Mouse (Mus musculus) MEL (cell line): ENCODE results near the gene Gja5. TPM values are rescaled to one million over a fixed set of nuclear protein-coding genes. Genes with fewer than 3 reads are reported as not detected.
A peak's percentile ranks its signal among the peaks of the same experiment; 100 is the strongest.
"Not testable (repeated sequence)": the region's sequence is repeated elsewhere in the genome, so short reads cannot be mapped to it uniquely, and the experiment has no call there.

Experiments
- DNase-seq: peaks from one replicate; pipeline ENCODE4 v3.0.0; 2011; ENCODE audit warnings: low read depth, low spot score
- H3K27ac ChIP-seq: 2 replicates; pipeline ENCODE4 v1.5.1; 2012; ENCODE audit warnings: low read depth, mild to moderate bottlenecking, control low read depth, low read length, moderate library complexity; ENCODE audit not compliant: control insufficient read depth
- H3K27me3 ChIP-seq, 2 experiments: fragments of 150-350 bp in 1 of 2; sonication (generic) in 1 of 2; 2 replicates each; pipeline ENCODE4 v1.6.1; 2012; ENCODE audit warnings: low read length in 2 of 2, mild to moderate bottlenecking in 2 of 2, improper control_type of control experiment in 1 of 2, moderate library complexity in 1 of 2; ENCODE audit not compliant: insufficient read depth in 2 of 2, control insufficient read depth in 1 of 2
- H3K36me3 ChIP-seq, 2 experiments: 2 replicates each; pipeline ENCODE4 v1.6.1; 2012 to 2014; ENCODE audit warnings: low read length in 2 of 2, improper control_type of control experiment in 1 of 2, inconsistent platforms in 1 of 2, mild to moderate bottlenecking in 1 of 2; ENCODE audit not compliant: insufficient read depth in 2 of 2, control insufficient read depth in 1 of 2
- H3K4me1 ChIP-seq, 2 experiments: fragments of 150-350 bp in 1 of 2; sonication (generic) in 1 of 2; 2 replicates each; pipeline ENCODE4 v1.6.1; 2012; ENCODE audit warnings: low read length in 2 of 2, improper control_type of control experiment in 1 of 2, mild to moderate bottlenecking in 1 of 2; ENCODE audit not compliant: insufficient read depth in 2 of 2, control insufficient read depth in 1 of 2
- H3K4me3 ChIP-seq, 2 experiments: fragments of 150-350 bp in 1 of 2; sonication (generic) in 1 of 2; 2 replicates each; pipeline ENCODE4 v1.5.1; 2012; ENCODE audit warnings: low read depth in 2 of 2, low read length in 2 of 2, mild to moderate bottlenecking in 2 of 2, moderate library complexity in 2 of 2, control low read depth in 1 of 2, improper control_type of control experiment in 1 of 2; ENCODE audit not compliant: control insufficient read depth in 1 of 2, insufficient read depth in 1 of 2
- H3K79me2 ChIP-seq: 2 replicates; pipeline ENCODE4 v1.6.1; 2012; ENCODE audit warnings: mild to moderate bottlenecking, low read length, moderate library complexity; ENCODE audit not compliant: control insufficient read depth, poor library complexity, insufficient read depth
- H3K9ac ChIP-seq: 2 replicates; pipeline ENCODE4 v1.6.1; 2012; ENCODE audit warnings: low read depth, mild to moderate bottlenecking, control low read depth, low read length, moderate library complexity; ENCODE audit not compliant: control insufficient read depth, poor library complexity, severe bottlenecking
- H3K9me3 ChIP-seq: fragments of 150-350 bp; sonication (generic); replicated peaks from 2 replicates; pipeline ENCODE4 v1.6.1; 2012; ENCODE audit warnings: mild to moderate bottlenecking, low read length, improper control_type of control experiment, moderate library complexity; ENCODE audit not compliant: insufficient read depth
- CHD1 ChIP-seq: IDR thresholded peaks from 2 replicates; pipeline ENCODE4 v1.6.1; 2012; ENCODE audit warnings: low read depth, mild to moderate bottlenecking, inconsistent platforms, low read length, improper control_type of control experiment
- CTCF ChIP-seq, 3 experiments: IDR thresholded peaks in 2 of 3; conservative IDR thresholded peaks in 1 of 3; 2 replicates each; pipeline ENCODE4 v1.5.1; 2011 to 2012; ENCODE audit warnings: low read length in 3 of 3, low read depth in 2 of 3, mild to moderate bottlenecking in 2 of 3, improper control_type of control experiment in 1 of 3, inconsistent platforms in 1 of 3, mixed read lengths in 1 of 3, moderate library complexity in 1 of 3; ENCODE audit not compliant: control insufficient read depth in 1 of 3, insufficient read depth in 1 of 3, poor library complexity in 1 of 3, severe bottlenecking in 1 of 3
- MAFK ChIP-seq: IDR thresholded peaks from 2 replicates; pipeline ENCODE4 v1.6.1; 2011; ENCODE audit warnings: low read depth, mild to moderate bottlenecking, low read length, improper control_type of control experiment, borderline replicate concordance
- MAZ ChIP-seq: IDR thresholded peaks from 2 replicates; pipeline ENCODE4 v1.6.1; 2012; ENCODE audit warnings: low read depth, mild to moderate bottlenecking, inconsistent platforms, low read length, improper control_type of control experiment
- MEF2A ChIP-seq: IDR thresholded peaks from 2 replicates; pipeline ENCODE4 v1.6.1; 2014; ENCODE audit warnings: low read depth, mild to moderate bottlenecking, inconsistent platforms, low read length, improper control_type of control experiment; ENCODE audit not compliant: poor library complexity, insufficient replicate concordance, severe bottlenecking; ENCODE audit errors: extremely low read depth
- MXI1 ChIP-seq: IDR thresholded peaks from 2 replicates; pipeline ENCODE4 v1.6.1; 2011; ENCODE audit warnings: mild to moderate bottlenecking, low read depth, low read length, improper control_type of control experiment
- MYC ChIP-seq: IDR thresholded peaks from 2 replicates; pipeline ENCODE4 v1.6.1; 2011; ENCODE audit warnings: low read depth, mild to moderate bottlenecking, low read length, improper control_type of control experiment, moderate library complexity
- POLR2A ChIP-seq, 2 experiments: IDR thresholded peaks; 2 replicates each; pipeline ENCODE4 v1.6.1; 2011 to 2012; ENCODE audit warnings: low read length in 2 of 2, mild to moderate bottlenecking in 2 of 2, control low read depth in 1 of 2, improper control_type of control experiment in 1 of 2, low read depth in 1 of 2, moderate library complexity in 1 of 2; ENCODE audit not compliant: control insufficient read depth in 1 of 2, insufficient read depth in 1 of 2, poor library complexity in 1 of 2
- POLR2AphosphoS2 ChIP-seq: IDR thresholded peaks from 2 replicates; pipeline ENCODE4 v1.6.1; 2011; ENCODE audit warnings: low read length, improper control_type of control experiment
- POLR2AphosphoS5 ChIP-seq: IDR thresholded peaks from 2 replicates; pipeline ENCODE4 v1.6.1; 2012; ENCODE audit warnings: low read depth, borderline replicate concordance, mild to moderate bottlenecking, inconsistent platforms, low read length, moderate library complexity, mixed read lengths
- RAD21 ChIP-seq: IDR thresholded peaks from 2 replicates; pipeline ENCODE4 v1.6.1; 2011; ENCODE audit warnings: mild to moderate bottlenecking, low read depth, low read length, improper control_type of control experiment
- SIN3A ChIP-seq: IDR thresholded peaks from 2 replicates; pipeline ENCODE4 v1.6.1; 2012; ENCODE audit warnings: low read length, improper control_type of control experiment, inconsistent platforms
- SMC3 ChIP-seq: IDR thresholded peaks from 2 replicates; pipeline ENCODE4 v1.6.1; 2011; ENCODE audit warnings: low read depth, low read length, improper control_type of control experiment
- TCF12 ChIP-seq: IDR thresholded peaks from 2 replicates; pipeline ENCODE4 v1.6.1; 2014; ENCODE audit warnings: low read depth, mild to moderate bottlenecking, inconsistent platforms, low read length, improper control_type of control experiment, moderate library complexity
- USF1 ChIP-seq: IDR thresholded peaks from 2 replicates; pipeline ENCODE4 v1.6.1; 2014; ENCODE audit warnings: low read depth, mild to moderate bottlenecking, inconsistent platforms, low read length, improper control_type of control experiment, moderate library complexity
- ZC3H11A ChIP-seq: IDR thresholded peaks from 2 replicates; pipeline ENCODE4 v1.6.1; 2012; ENCODE audit warnings: low read depth, mild to moderate bottlenecking, inconsistent platforms, low read length, improper control_type of control experiment
- polyA plus RNA-seq, 2 experiments: library from polyadenylated mRNA; stranded (reverse) in 1 of 2; unstranded in 1 of 2; fragments of >175 nt in 1 of 2; fragments of >200 nt in 1 of 2; gene quantifications; 2 replicates each; pipeline versions ENCODE4 v1.2.1 to v1.2.4; 2012; ENCODE audit warnings: low replicate concordance in 2 of 2, low read depth in 1 of 2; ENCODE audit not compliant: insufficient read length in 2 of 2, insufficient read depth in 1 of 2, missing spikeins in 1 of 2
- total RNA-seq: library from RNA; depleted of rRNA; stranded (reverse); fragments of 300-350 nt; gene quantifications from 2 replicates; pipeline ENCODE4 v1.2.3, GENCODE M21; 2012

Gja5 gene
- total and polyA plus RNA-seq, 3 experiments, result 0.03 to 0.08 TPM; not detected in 1

DNA sequence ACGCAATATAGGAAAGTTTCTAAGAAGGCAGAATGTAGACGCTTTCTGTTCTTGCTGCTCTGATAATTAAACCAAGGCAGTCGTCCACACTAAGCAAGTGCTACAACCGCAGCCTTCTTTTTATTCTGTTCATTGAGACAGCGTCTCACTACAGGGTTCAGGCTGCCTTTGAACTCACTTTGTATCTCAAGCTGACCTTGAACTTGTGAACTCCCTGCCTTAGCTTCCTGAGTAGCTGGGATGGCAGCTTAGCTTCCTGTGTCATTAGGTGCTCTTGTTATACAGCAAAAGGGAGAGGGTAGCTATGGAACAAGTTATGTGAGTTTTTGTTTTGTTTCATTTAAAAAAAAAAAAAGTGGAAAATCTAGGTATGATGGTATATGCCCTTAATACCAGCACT, 177.7 kb downstream of the Gja5 start:
- H3K79me2 ChIP-seq, result no peaks in the 10 kb centered on the region
- H3K27me3 ChIP-seq, result peaks cover 0 to 12% of the 10 kb centered on the region in 2 experiments
- DNase-seq, result no peak
- H3K4me1 ChIP-seq, result no peaks in the 10 kb centered on the region
- H3K36me3 ChIP-seq, result no peaks in the 10 kb centered on the region
- TF ChIP-seq RAD21, result no peak
- TF ChIP-seq MYC, result no peak
- TF ChIP-seq CHD1, result no peak
- TF ChIP-seq ZC3H11A, result no peak
- TF ChIP-seq, all 39 proteins: peak for 0
- H3K9ac ChIP-seq, result no peak overlapping the region
- no peak overlapping the region for H3K4me3 ChIP-seq
- no peaks in the 10 kb centered on the region for H3K9me3 ChIP-seq
- H3K27ac ChIP-seq, result no peak overlapping the region

DNA sequence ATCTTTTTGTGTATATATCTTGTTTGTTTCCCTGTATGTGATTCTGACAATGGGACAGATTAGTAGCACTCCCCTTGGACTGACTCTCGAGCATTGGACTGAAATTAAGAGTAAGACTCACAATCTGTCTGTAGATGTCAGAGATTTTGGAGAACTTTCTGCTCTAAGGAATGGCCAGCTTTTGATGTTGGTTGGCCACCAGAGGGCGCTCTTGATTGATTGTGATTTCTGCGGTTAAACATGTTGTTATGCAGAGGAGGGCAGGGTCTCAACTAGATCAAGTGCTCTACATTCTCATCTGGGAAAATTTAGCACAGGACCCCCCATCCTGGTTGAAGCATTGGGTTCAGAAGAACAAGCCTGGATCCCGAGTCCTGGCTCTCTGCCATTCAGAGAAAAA, 182.8 kb downstream of the Gja5 start:
- Histone ChIP-seq H3K79me2 (no peaks in the 10 kb centered on the region), H3K9ac (no peak overlapping the region), H3K27me3 (peaks cover 2 to 5% of the 10 kb centered on the region in 2 experiments; a peak in 3 of 4 replicates), H3K9me3 (no peaks in the 10 kb centered on the region), H3K4me1 (no peaks in the 10 kb centered on the region), H3K4me3 (no peak overlapping the region), H3K36me3 (no peaks in the 10 kb centered on the region), H3K27ac (no peak overlapping the region)
- DNase-seq, result peak; percentile 70
- TF ChIP-seq MAFK, result no peak
- TF ChIP-seq MXI1, result no peak
- TF ChIP-seq POLR2AphosphoS5, result no peak
- TF ChIP-seq MAZ, result no peak
- no peak for TF ChIP-seq USF1
- peak; percentile 91 for TF ChIP-seq SMC3
- peak; percentile 82 to 86 (median 84) for TF ChIP-seq CTCF (IDR thresholded peaks at IDR 0.05 in 2 of 3, conservative IDR thresholded peaks at IDR 0.05 in 1 of 3; ENCODE audit: control insufficient read depth in 1 of 3, insufficient read depth in 1 of 3, low read depth in 2 of 3, low read length in 3 of 3, poor library complexity in 1 of 3, severe bottlenecking in 1 of 3)
- TF ChIP-seq MEF2A, result no peak
- no peak for TF ChIP-seq POLR2AphosphoS2
- peak; percentile 76 for TF ChIP-seq RAD21
- TF ChIP-seq TCF12, result no peak
- no peak for TF ChIP-seq POLR2A (IDR thresholded peaks at IDR 0.05; ENCODE audit: control insufficient read depth in 1 of 2, insufficient read depth in 1 of 2, low read depth in 1 of 2, low read length in 2 of 2, poor library complexity in 1 of 2)
- no peak for TF ChIP-seq SIN3A
- peak; percentile 73 for TF ChIP-seq ZC3H11A
- no peak for TF ChIP-seq CHD1

DNA sequence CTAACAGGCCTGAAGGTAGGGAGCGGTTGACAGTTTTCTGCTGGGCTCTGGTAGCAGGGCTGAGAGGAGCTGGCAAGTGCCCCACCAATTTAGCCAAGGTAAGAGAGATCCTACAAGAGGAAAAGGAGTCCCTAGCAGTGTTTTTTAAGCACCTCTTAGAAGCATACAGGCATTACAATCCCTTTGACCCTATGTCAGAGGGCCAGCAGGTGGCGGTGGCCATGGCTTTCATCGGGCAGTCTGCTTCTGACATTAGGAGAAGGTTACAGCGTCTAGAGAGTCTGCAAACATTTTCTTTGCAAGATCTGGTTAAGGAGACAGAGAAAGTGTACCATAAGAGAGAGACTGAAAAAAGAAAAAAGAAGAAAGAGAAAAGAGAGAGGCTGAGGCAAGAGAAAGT, 183.8 kb downstream of the Gja5 start:
- not testable (repeated sequence) for H3K9me3 ChIP-seq, H3K4me3 ChIP-seq, H3K27me3 ChIP-seq, H3K4me1 ChIP-seq, H3K27ac ChIP-seq, H3K79me2 ChIP-seq, DNase-seq, H3K36me3 ChIP-seq, H3K9ac ChIP-seq

DNA sequence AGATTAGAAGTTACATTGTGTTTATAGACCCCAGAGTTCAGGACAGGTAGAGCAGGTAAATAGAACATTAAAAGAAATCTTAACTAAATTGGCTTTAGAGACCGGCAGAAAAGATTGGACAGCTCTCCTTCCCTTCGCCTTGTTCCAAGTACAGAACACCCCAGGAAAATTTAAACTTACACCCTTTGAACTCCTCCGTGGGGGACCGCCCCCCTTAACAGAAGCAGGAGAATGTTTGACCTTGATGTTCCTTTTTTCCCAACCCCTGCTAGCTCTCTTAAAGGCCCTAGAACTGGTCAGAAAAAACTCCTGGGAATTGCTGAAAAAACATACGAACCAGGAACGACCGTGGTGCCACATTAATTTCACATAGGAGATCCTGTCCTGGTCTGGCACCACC, 187.5 kb downstream of the Gja5 start:
- not testable (repeated sequence) for H3K27ac ChIP-seq

DNA sequence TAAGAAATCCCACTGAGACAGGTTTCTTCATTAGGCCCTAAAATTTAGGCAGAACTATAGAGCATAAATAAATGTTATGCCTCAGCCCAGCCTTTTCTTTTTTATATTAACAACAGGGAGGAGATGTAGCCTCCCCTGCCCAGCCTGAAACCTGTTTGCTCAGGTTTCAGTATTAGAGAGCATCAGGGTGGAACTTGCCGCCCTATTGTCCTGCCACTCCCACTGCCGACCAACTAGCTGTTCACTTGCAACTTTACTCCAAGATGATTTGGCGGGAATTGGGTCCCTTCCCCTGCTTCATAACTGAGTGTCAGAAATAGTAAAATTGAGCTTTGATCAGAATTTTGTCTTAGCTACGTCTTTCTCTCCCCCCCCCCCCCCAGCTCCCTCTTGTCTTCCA, 192.2 kb downstream of the Gja5 start:
- not testable (repeated sequence) for H3K27ac ChIP-seq, H3K4me1 ChIP-seq, H3K36me3 ChIP-seq

More for the DNA sequence above, 187.5 kb downstream of the Gja5 start:
- H3K36me3 ChIP-seq, H3K27me3 ChIP-seq, H3K4me3 ChIP-seq, H3K79me2 ChIP-seq, DNase-seq, H3K9ac ChIP-seq, H3K4me1 ChIP-seq, H3K9me3 ChIP-seq: not testable (repeated sequence)

More for the DNA sequence above, 192.2 kb downstream of the Gja5 start:
- not testable (repeated sequence) for H3K9ac ChIP-seq, H3K9me3 ChIP-seq, H3K4me3 ChIP-seq, DNase-seq, H3K27me3 ChIP-seq, H3K79me2 ChIP-seq
